Mouse (Mus musculus) CD4-positive helper T cell, adult 2 months (primary cell): Measurements from ENCODE around the gene Cep44.

Experiments used
- DNase-seq: peaks from one replicate; pipeline ENCODE4 v3.0.0-alpha.2; 2012; ENCODE audit warnings: low read depth, missing footprints, low spot score

Gene Cep44

GRCm38 (mm10) chr8:56550558-56551360, at the start of gene Cep44, which contains the start of gene Fbxo8:
TSS of gene Cep44 (minus strand) at chr8:56551047.
TSS of gene Fbxo8 (plus strand) at chr8:56551090.
- peak; percentile 92 for DNase-seq

- DNase-seq, result no peak
Measured at GRCm38 (mm10) chr8:56591502-56591901, 40.7 kb upstream of the Cep44 start.

- DNase-seq, result no peak
Measured at GRCm38 (mm10) chr8:56591084-56591483, 40.2 kb upstream of the Cep44 start.

- DNase-seq, result no peak
Measured at GRCm38 (mm10) chr8:56589004-56589403, 38.2 kb upstream of the Cep44 start.

GRCm38 (mm10) chr8:56582841-56583240, 32.0 kb upstream of the Cep44 start:
- peak; percentile 3 for DNase-seq

- DNase-seq, result no peak
Measured at GRCm38 (mm10) chr8:56580918-56581317, 30.1 kb upstream of the Cep44 start.

- no peak for DNase-seq
Measured at GRCm38 (mm10) chr8:56566856-56567255, 16.0 kb upstream of the Cep44 start.

GRCm38 (mm10) chr8:56564399-56565047, 13.7 kb upstream of the Cep44 start:
- DNase-seq, result no peak

GRCm38 (mm10) chr8:56552551-56553103, 1.8 kb upstream of the Cep44 start:
- DNase-seq, result no peak

GRCm38 (mm10) chr8:56552045-56552444, 1.2 kb upstream of the Cep44 start:
- DNase-seq, result no peak

GRCm38 (mm10) chr8:56551361-56551852, 560 bp upstream of the Cep44 start:
- DNase-seq, result peak; percentile 95

- DNase-seq, result no peak
Measured at GRCm38 (mm10) chr8:56547866-56548265, 3.0 kb downstream of the Cep44 start.

- no peak for DNase-seq
Measured at GRCm38 (mm10) chr8:56540706-56541105, 10.1 kb downstream of the Cep44 start.

- peak; percentile 53 for DNase-seq
Measured at GRCm38 (mm10) chr8:56530359-56530758, 20.5 kb downstream of the Cep44 start.

GRCm38 (mm10) chr8:56528869-56529268, 22.0 kb downstream of the Cep44 start:
- no peak for DNase-seq

GRCm38 (mm10) chr8:56521051-56521450, 29.8 kb downstream of the Cep44 start:
- DNase-seq, result no peak

GRCm38 (mm10) chr8:56520249-56520648, 30.6 kb downstream of the Cep44 start:
- DNase-seq, result no peak

GRCm38 (mm10) chr8:56518848-56519247, 32.0 kb downstream of the Cep44 start:
- DNase-seq, result no peak

GRCm38 (mm10) chr8:56508952-56509479, 41.8 kb downstream of the Cep44 start:
- DNase-seq, result no peak

- no peak for DNase-seq
Measured at GRCm38 (mm10) chr8:56508318-56508951, 42.4 kb downstream of the Cep44 start.

- no peak for DNase-seq
Measured at GRCm38 (mm10) chr8:56501911-56502310, 48.9 kb downstream of the Cep44 start.

GRCm38 (mm10) chr8:56489496-56489895, 61.4 kb downstream of the Cep44 start:
- DNase-seq, result no peak
